Mouse (Mus musculus) CD4-positive, CD25-positive, alpha-beta regulatory T cell, adult 9 weeks (primary cell): ENCODE measurements around the gene Gabrb1. TPM values are rescaled to one million over a fixed set of nuclear protein-coding genes. Genes with fewer than 3 reads are reported as not detected.

ENCODE experiments used
- polyA plus RNA-seq: library from polyadenylated mRNA; unstranded; fragments of 100-300 nt; shearing (Covaris generic); gene quantifications from one replicate; pipeline ENCODE4 v1.2.1, GENCODE M21; 2017

Gene Gabrb1
- 0.02 TPM for polyA plus RNA-seq

DNA sequence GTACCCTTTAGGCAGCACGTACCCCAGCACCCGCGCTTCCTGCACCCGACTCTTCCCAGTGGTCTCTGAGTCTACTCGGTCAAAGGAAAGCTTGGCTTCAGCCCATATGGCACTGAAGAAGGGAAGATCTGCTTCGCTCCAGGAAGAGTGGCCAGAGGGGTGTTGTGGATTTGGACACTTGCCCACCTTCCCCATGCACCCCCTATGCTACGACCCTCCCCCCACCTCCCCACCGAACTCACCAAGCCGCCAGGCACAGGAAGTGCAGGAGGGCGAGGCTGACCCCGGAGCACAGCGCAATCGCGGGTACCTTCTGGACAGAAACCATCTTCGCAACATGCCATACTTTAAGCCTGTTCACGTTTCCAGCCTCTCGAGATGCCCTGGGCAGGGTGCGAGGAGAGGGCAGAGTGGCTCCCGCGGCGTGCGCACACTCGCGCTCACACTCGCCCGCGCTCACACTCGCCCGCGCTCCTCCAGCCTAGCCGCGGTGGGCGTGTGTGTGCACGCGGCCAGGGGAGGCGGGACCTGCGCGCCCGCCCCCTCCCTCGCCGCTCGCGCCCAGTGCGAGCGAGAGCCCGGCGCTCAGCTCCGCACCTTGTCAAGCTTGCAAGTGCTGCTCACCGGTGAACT lies at the start of gene Gabrb1:
Gene Gabrb1, plus strand, starts transcription at position 632 of the 633 bp plus-strand sequence.

DNA sequence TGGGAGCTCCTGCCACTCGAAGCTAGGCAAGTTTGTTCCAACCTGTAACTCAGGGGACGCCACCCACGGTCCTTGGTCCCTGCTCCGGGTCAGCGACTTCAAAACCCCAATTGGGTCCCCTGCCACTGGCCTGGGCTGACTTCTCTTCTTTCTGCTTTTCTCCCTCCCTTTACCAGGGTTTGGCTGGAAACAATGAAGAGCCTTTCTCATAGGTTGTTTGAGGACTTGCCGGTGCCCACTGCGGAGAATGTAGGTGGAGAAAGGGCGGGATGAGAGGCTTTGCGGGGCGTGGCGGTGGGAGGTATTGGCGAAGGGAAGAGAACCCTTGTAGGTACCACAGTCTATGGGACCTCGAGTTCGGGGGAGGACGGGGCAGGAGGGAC lies 193 bp downstream of the Gabrb1 start, which contains the start of gene Gabra4:
Gene Gabra4, minus strand, starts transcription at position 194 of the 383 bp plus-strand sequence.

DNA sequence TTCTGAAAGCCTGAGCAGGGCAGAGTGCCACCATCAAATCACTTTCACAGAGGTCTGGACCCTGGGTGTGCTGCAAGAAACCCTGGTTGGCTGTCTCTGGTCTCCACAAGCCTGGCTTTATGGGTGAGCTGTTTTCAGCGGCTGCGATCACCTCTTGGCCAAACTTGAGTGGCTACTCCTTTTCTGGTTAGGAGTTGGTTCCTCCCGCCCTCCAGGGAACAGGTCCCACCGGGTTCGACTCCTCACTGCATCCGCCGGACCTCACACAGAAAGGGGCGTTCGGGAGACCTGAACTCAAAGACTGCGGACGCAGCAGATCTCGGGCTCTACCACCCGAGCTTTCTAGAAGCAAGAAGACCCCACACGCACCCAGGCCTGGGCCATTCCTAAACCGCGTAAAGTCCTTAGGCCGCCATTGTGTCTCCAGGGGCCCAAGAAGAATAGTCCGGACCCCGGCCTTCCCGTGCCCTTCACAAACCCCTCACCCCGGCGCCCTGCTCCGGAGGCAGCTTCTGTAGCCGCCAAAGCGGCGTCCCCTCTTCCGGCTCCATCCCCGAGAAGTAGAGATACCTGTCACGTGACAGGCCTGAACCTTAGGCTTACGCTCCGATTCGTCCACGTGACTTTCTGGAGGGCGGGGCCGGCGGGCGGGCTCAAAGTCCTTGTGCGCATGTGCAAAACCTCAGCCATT lies 509.8 kb downstream of the Gabrb1 start, which contains the start of gene Commd8:
Gene Commd8, minus strand, starts transcription at position 596 of the 691 bp plus-strand sequence.

Other genes starting within 250 kb of the Gabrb1 start
- not detected for gene Cox7b2, start 109.9 kb upstream of the Gabrb1 start, polyA plus RNA-seq
- gene Gabra4, start 195 bp downstream of the Gabrb1 start, polyA plus RNA-seq: not detected